Mouse (Mus musculus) lung, postnatal 4 days (tissue): ENCODE data around the gene Lsg1.

ENCODE experiments used
- DNase-seq, 2 experiments: peaks; one replicate each; pipeline ENCODE4 v3.0.0; 2021

The Lsg1 gene

GRCm38 (mm10) chr16:30587494-30588327, at the start of gene Lsg1:
Gene Lsg1, minus strand, starts transcription at chr16:30587592.
- peak; percentile 87 to 92 for DNase-seq

- no peak for DNase-seq
Observed at GRCm38 (mm10) chr16:30633906-30634746, 46.7 kb upstream of the Lsg1 start.

- no peak for DNase-seq
Observed at GRCm38 (mm10) chr16:30629509-30629908, 42.1 kb upstream of the Lsg1 start.

- DNase-seq: no peak
Observed at GRCm38 (mm10) chr16:30628401-30628800, 41.0 kb upstream of the Lsg1 start.

- peak; percentile 24 to 60 for DNase-seq
Observed at GRCm38 (mm10) chr16:30627586-30628337, 40.4 kb upstream of the Lsg1 start.

- DNase-seq: no peak
Observed at GRCm38 (mm10) chr16:30624640-30625039, 37.2 kb upstream of the Lsg1 start.

GRCm38 (mm10) chr16:30623645-30624044, 36.3 kb upstream of the Lsg1 start:
- no peak for DNase-seq

- no peak for DNase-seq
Observed at GRCm38 (mm10) chr16:30616281-30616680, 28.9 kb upstream of the Lsg1 start.

- no peak for DNase-seq
Observed at GRCm38 (mm10) chr16:30614705-30615317, 27.4 kb upstream of the Lsg1 start.

GRCm38 (mm10) chr16:30614122-30614521, 26.7 kb upstream of the Lsg1 start:
- DNase-seq: no peak

GRCm38 (mm10) chr16:30613122-30613521, 25.7 kb upstream of the Lsg1 start:
- DNase-seq: no peak

GRCm38 (mm10) chr16:30611331-30611730, 23.9 kb upstream of the Lsg1 start:
- DNase-seq: no peak

- no peak for DNase-seq
Observed at GRCm38 (mm10) chr16:30607868-30608267, 20.5 kb upstream of the Lsg1 start.

- DNase-seq: no peak
Observed at GRCm38 (mm10) chr16:30605528-30605927, 18.1 kb upstream of the Lsg1 start.

GRCm38 (mm10) chr16:30604807-30605137, 17.4 kb upstream of the Lsg1 start:
- DNase-seq: peak in 1 of 2 experiments; percentile 21

GRCm38 (mm10) chr16:30604061-30604806, 16.8 kb upstream of the Lsg1 start:
- DNase-seq: no peak

- DNase-seq: peak; percentile 39 to 73
Observed at GRCm38 (mm10) chr16:30603531-30603842, 16.1 kb upstream of the Lsg1 start.

- no peak for DNase-seq
Observed at GRCm38 (mm10) chr16:30602684-30603530, 15.5 kb upstream of the Lsg1 start.

- peak; percentile 50 to 63 for DNase-seq
Observed at GRCm38 (mm10) chr16:30601946-30602345, 14.6 kb upstream of the Lsg1 start.

GRCm38 (mm10) chr16:30601046-30601832, 13.8 kb upstream of the Lsg1 start:
- peak; percentile 87 to 91 for DNase-seq
